Mouse (Mus musculus): ENCODE data around the gene Olfr981. TPM values are rescaled to one million over a fixed set of nuclear protein-coding genes. Genes with fewer than 3 reads are reported as not detected.
A peak's percentile ranks its signal among the peaks of the same experiment; 100 is the strongest.
"Not testable (repeated sequence)": the region's sequence is repeated elsewhere in the genome, so short reads cannot be mapped to it uniquely, and the experiment has no call there.

Olfr981 gene
- 0.39 TPM in 1 of 2 replicates, not detected in the other for polyA plus RNA-seq (2012; ENCODE audit: insufficient read depth, low replicate concordance)

DNA sequence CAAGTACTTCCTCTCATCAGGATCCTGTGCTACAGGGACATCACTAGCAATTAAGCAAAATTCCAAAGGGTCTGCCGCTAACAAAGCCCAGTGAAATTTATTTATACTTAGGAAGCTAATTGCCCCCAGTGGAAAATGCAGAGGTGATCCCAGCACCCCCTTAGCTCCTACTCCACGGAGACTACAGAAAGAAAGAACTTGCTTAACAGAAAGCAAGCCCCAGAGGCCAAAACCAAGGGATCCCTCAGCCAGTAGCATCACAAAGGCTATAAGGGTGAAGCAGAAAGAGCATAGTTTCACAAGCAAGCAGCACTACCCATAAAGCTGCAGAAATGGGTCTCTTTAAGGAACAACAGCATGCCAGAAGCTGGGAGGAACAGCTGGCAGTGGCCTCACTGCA lies at the start of gene Olfr981:
TSS of gene Olfr981 (plus strand) at position 301 of the 400 bp plus-strand sequence.
- TF ChIP-seq FLI1 (IDR thresholded peaks at IDR 0.05; ENCODE audit: low read length) (no peak), GATA1 (IDR thresholded peaks at IDR 0.05; ENCODE audit: borderline replicate concordance, low read length) (no peak)
- Histone ChIP-seq H3K4me1 (no peaks in the 10 kb centered on the region), H3K27me3 (replicated peaks) (no peaks in the 10 kb centered on the region), H3K4me3 (replicated peaks) (no peak within 1 kb of the TSS), H3K9me3 (peaks cover 9% of the 10 kb centered on the region; the same call in 1 of the 2 replicates), H3K36me3 (replicated peaks; ENCODE audit: low read length) (no peaks in the 10 kb centered on the region)

DNA sequence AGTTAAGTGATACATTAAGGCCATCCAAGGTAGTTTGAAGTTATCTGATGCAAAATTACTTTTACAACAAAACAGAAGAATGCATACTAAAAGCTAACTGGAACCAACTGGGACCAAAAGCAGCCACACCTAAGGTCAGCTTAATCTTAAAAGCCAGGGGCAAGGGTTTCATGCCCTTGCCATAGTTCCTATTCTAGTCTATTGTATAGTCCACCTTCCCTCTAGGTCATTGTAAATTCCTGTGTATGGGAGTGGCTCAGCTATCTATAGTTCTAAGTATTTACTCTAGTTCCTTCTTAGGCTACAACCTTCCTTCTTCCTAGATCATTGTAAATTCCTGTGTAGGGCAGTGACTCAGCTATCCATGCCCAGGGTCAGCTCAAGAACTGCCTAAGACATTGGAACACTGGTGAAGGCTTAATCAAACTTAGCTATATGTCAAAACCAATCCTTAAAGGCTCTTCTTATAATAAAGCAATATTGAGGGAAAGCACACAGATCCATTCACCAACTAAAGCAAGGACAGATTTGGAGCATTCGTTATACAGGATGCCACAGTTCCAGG lies 44.6 kb upstream of the Olfr981 start:
- H3K4me3 ChIP-seq (replicated peaks); H3K4me1 ChIP-seq; H3K36me3 ChIP-seq (replicated peaks; ENCODE audit: low read length); H3K9me3 ChIP-seq; H3K27me3 ChIP-seq (replicated peaks): not testable (repeated sequence)

DNA sequence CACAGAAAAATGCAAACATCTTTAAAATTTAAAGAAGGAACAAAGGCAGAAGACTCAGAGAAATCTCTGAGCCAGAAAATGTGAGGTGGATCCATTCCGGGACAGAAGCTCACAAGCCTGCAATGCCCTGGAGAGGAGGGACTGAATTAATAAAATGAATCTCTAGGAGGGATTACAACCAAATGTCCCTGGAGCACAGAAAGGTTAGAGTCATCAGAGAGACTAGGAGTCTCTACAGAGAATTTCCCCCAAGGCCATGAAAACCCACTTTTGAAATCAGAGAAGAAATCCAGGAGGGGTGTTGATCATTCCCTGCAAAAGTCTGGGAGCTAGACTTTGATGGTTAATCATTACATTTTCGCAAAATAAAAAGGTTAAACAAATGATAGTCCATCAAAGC lies 29.5 kb upstream of the Olfr981 start, which contains the start of gene Olfr978:
TSS of gene Olfr978 (plus strand) at position 301 of the 400 bp plus-strand sequence.
- no peaks in the 10 kb centered on the region for H3K36me3 ChIP-seq (replicated peaks; ENCODE audit: low read length)
- no peaks in the 10 kb centered on the region for H3K4me1 ChIP-seq
- no peaks in the 10 kb centered on the region for H3K27me3 ChIP-seq (replicated peaks)
- TF ChIP-seq GATA1 (IDR thresholded peaks at IDR 0.05; ENCODE audit: borderline replicate concordance, low read length), result no peak
- TF ChIP-seq FLI1 (IDR thresholded peaks at IDR 0.05; ENCODE audit: low read length), result no peak
- no peaks in the 10 kb centered on the region for H3K9me3 ChIP-seq
- no peak within 1 kb of the TSS for H3K4me3 ChIP-seq (replicated peaks)

DNA sequence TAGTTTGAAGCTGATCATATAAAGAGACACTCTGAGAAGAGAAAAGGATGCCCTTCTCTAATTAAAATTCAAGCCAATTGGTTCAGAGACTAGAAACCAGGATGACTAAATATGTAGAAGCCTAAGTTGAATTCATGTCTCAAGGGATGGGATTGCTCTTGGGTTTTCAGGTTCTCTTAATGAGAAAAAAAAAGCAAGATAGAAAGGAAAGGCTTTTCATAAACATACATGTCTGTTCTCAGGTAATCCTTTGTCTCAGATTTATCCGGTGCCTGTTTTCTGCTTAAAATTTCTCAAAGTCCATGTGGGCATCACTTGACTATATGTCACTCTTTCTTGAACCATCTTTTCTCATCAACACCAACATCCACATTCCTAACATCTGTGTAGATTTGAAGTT lies 17.9 kb upstream of the Olfr981 start, which contains the start of gene Olfr979:
TSS of gene Olfr979 (minus strand) at position 101 of the 400 bp plus-strand sequence.
- no peak for TF ChIP-seq GATA1 (IDR thresholded peaks at IDR 0.05; ENCODE audit: borderline replicate concordance, low read length)
- TF ChIP-seq FLI1 (IDR thresholded peaks at IDR 0.05; ENCODE audit: low read length), result no peak

DNA sequence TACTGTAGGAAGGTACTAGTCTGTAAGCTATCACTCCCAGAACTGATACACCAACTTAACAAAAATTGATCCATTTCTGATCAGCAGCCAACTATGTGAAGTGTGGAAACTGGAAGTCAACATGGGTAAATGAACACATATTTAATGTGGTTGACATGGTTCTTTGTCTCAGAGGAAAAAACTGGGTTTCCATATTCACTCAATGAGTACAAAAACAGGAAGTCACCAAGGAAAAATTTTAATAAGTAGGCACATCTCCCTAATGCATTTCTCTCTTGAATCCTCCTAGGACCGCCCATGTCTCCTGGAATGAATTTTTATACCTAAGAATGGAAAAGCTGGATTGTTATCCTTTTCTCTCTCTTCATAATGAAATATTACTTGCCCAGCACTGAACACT lies 11.8 kb upstream of the Olfr981 start, which contains the start of gene Olfr980:
TSS of gene Olfr980 (minus strand) at position 101 of the 400 bp plus-strand sequence.
- TF ChIP-seq GATA1 (IDR thresholded peaks at IDR 0.05; ENCODE audit: borderline replicate concordance, low read length) (no peak), FLI1 (IDR thresholded peaks at IDR 0.05; ENCODE audit: low read length) (no peak)
- Histone ChIP-seq H3K4me1 (no peaks in the 10 kb centered on the region), H3K4me3 (replicated peaks) (no peak within 1 kb of the TSS), H3K36me3 (replicated peaks; ENCODE audit: low read length) (no peaks in the 10 kb centered on the region), H3K9me3 (no peaks in the 10 kb centered on the region), H3K27me3 (replicated peaks) (no peaks in the 10 kb centered on the region)

More for the DNA sequence above, 17.9 kb upstream of the Olfr981 start, which contains the start of gene Olfr979:
- H3K9me3 ChIP-seq, result no peaks in the 10 kb centered on the region
- no peaks in the 10 kb centered on the region for H3K4me1 ChIP-seq
- no peaks in the 10 kb centered on the region for H3K36me3 ChIP-seq (replicated peaks; ENCODE audit: low read length)
- H3K4me3 ChIP-seq (replicated peaks), result no peak within 1 kb of the TSS
- no peaks in the 10 kb centered on the region for H3K27me3 ChIP-seq (replicated peaks)

DNA sequence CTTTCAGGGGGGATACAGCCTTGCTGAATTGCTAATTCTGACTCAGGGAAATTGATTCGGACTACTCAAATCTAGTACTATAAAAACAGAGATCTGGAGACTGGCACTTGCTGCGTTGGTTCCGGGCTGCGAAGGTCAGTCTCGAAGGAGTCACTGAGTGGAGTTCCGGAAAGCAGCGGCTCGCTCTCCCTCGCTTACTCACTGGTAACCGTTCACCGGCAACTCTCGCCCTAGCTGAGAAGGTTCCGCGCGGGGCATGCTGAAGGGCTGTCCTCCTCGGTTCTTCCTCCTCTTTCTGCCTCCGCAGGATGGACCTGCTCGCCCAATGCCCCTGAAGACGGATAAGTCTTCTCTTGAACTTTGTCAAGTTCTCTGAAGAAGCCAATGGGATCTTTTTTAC lies 28.9 kb downstream of the Olfr981 start:
- Histone ChIP-seq H3K4me1 (no peaks in the 10 kb centered on the region), H3K4me3 (replicated peaks) (no peak overlapping the region), H3K9me3 (peaks cover 8% of the 10 kb centered on the region), H3K27me3 (replicated peaks) (no peaks in the 10 kb centered on the region), H3K36me3 (replicated peaks; ENCODE audit: low read length) (no peaks in the 10 kb centered on the region)
- no peak for TF ChIP-seq GATA1 (IDR thresholded peaks at IDR 0.05; ENCODE audit: borderline replicate concordance, low read length)

DNA sequence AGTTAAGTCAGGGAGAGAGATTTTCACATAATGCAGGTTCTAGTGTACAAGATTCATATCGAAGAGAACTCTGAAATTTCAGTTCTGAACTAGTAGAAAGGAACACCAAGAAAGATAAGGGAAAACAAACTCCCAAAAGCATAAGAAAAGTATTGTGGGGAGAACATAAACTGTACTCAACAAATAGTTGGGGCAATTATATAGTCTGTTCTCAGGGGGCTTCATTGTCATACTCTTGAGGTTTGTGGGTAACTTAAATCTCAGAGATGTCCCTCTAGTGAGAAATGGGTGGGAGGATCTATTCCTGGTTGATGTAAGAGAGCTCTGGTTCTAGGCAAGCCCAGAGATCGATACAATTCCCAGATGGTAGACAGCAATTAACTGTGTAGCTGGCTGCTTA lies 52.3 kb downstream of the Olfr981 start, which contains the start of gene Olfr982:
TSS of gene Olfr982 (plus strand) at position 301 of the 400 bp plus-strand sequence.
- Histone ChIP-seq H3K36me3 (replicated peaks; ENCODE audit: low read length) (no peaks in the 10 kb centered on the region), H3K27me3 (replicated peaks) (no peaks in the 10 kb centered on the region), H3K4me3 (replicated peaks) (peak within 1 kb of the TSS; percentile 65), H3K4me1 (no peaks in the 10 kb centered on the region; the same call in 1 of the 2 replicates), H3K9me3 (peaks cover 9% of the 10 kb centered on the region; the same call in 1 of the 2 replicates)
- TF ChIP-seq FLI1 (IDR thresholded peaks at IDR 0.05; ENCODE audit: low read length) (no peak), GATA1 (IDR thresholded peaks at IDR 0.05; ENCODE audit: borderline replicate concordance, low read length) (no peak)

Other genes starting within 250 kb of the Olfr981 start
- 0.09 TPM in 1 of 2 replicates, not detected in the other for gene Olfr968, start 238.2 kb upstream of the Olfr981 start, polyA plus RNA-seq (2012; ENCODE audit: insufficient read depth, low replicate concordance)
- gene Olfr969, start 230.5 kb upstream of the Olfr981 start, polyA plus RNA-seq (2012; ENCODE audit: insufficient read depth, low replicate concordance), result not detected in 2 replicates
- gene Olfr970, start 212.6 kb upstream of the Olfr981 start, polyA plus RNA-seq (2012; ENCODE audit: insufficient read depth, low replicate concordance), result not detected in 2 replicates
- gene Olfr971, start 184.6 kb upstream of the Olfr981 start, polyA plus RNA-seq (2012; ENCODE audit: insufficient read depth, low replicate concordance), result not detected in 2 replicates
- not detected in 2 replicates for gene Olfr972, start 155.0 kb upstream of the Olfr981 start, polyA plus RNA-seq (2012; ENCODE audit: insufficient read depth, low replicate concordance)
- gene Olfr229, start 114.1 kb upstream of the Olfr981 start, polyA plus RNA-seq (2012; ENCODE audit: insufficient read depth, low replicate concordance), result not detected in 2 replicates
- not detected in 2 replicates for gene Olfr974, start 84.0 kb upstream of the Olfr981 start, polyA plus RNA-seq (2012; ENCODE audit: insufficient read depth, low replicate concordance)
- gene Olfr975, start 69.4 kb upstream of the Olfr981 start, polyA plus RNA-seq (2012; ENCODE audit: insufficient read depth, low replicate concordance), result not detected in 2 replicates
- gene Olfr976, start 60.3 kb upstream of the Olfr981 start, polyA plus RNA-seq (2012; ENCODE audit: insufficient read depth, low replicate concordance), result not detected in 2 replicates
- gene Olfr978, start 29.4 kb upstream of the Olfr981 start, polyA plus RNA-seq (2012; ENCODE audit: insufficient read depth, low replicate concordance), result not detected in 2 replicates
- gene Olfr979, start 18.0 kb upstream of the Olfr981 start, polyA plus RNA-seq (2012; ENCODE audit: insufficient read depth, low replicate concordance), result not detected in 2 replicates
- not detected in 2 replicates for gene Olfr980, start 11.9 kb upstream of the Olfr981 start, polyA plus RNA-seq (2012; ENCODE audit: insufficient read depth, low replicate concordance)
- gene Olfr982, start 52.4 kb downstream of the Olfr981 start, polyA plus RNA-seq (2012; ENCODE audit: insufficient read depth, low replicate concordance), result not detected in 2 replicates
- not detected in 2 replicates for gene Olfr983, start 72.1 kb downstream of the Olfr981 start, polyA plus RNA-seq (2012; ENCODE audit: insufficient read depth, low replicate concordance)
- gene Olfr984, start 92.7 kb downstream of the Olfr981 start, polyA plus RNA-seq (2012; ENCODE audit: insufficient read depth, low replicate concordance), result not detected in 2 replicates
- not detected in 2 replicates for gene Olfr985, start 108.7 kb downstream of the Olfr981 start, polyA plus RNA-seq (2012; ENCODE audit: insufficient read depth, low replicate concordance)
- not detected in 2 replicates for gene Tmem225, start 126.7 kb downstream of the Olfr981 start, polyA plus RNA-seq (2012; ENCODE audit: insufficient read depth, low replicate concordance)
- not detected in 2 replicates for gene Olfr986, start 159.5 kb downstream of the Olfr981 start, polyA plus RNA-seq (2012; ENCODE audit: insufficient read depth, low replicate concordance)
- gene Zfp202, start 170.9 kb downstream of the Olfr981 start, polyA plus RNA-seq (2012; ENCODE audit: insufficient read depth, low replicate concordance), result 0.17 TPM in 1 of 2 replicates, not detected in the other
- gene Scn3b, start 247.8 kb downstream of the Olfr981 start, polyA plus RNA-seq (2012; ENCODE audit: insufficient read depth, low replicate concordance), result not detected in 2 replicates

Data from megakaryocyte, embryonic 14.5 days (primary cell).